Mouse (Mus musculus) ES-CJ7 (cell line): ENCODE measurements at regions not wholly inside any gene's neighbourhood (a gene's known extent, or its start where the extent isn't known, plus 50 kb on each side); places are given as distances from the start of the nearest gene placed in this dataset.

Source experiments
- DNase-seq: peaks from one replicate; pipeline ENCODE4 v3.0.0; 2011; ENCODE audit warnings: low read depth, low spot score

- DNase-seq: no peak
Observed at GRCm38 (mm10) chr14:76613604-76614003, 56.9 kb upstream of the Serp2 start.

GRCm38 (mm10) chr14:76610429-76611378 is 54.0 kb upstream of the Serp2 start:
- no peak for DNase-seq
